8 mouse cellular contexts compared by ENCODE assay signal in genomic region chr2:167476200-167476688, GRCm38 (mm10). TPM values are rescaled to one million over a fixed set of nuclear protein-coding genes. Genes with fewer than 3 reads are reported as not detected.
A peak's percentile ranks its signal among the peaks of the same experiment; 100 is the strongest.
DNase-seq lines count a peak whose midpoint lies in the region; ATAC-seq and TF ChIP-seq lines count a peak whose summit lies in the region.

No protein-coding gene starts in this region.

- no peaks in the 10 kb centered on the region for H3K79me2 ChIP-seq in heart, adult 2 months (replicated peaks; ENCODE audit: control insufficient read depth, insufficient read depth, low read length)

- peak; percentile 52 for ATAC-seq in granulocyte monocyte progenitor cell, adult 5-6 weeks (replicated peaks; ENCODE audit: poor library complexity, severe bottlenecking)
- peak; percentile 48 for ATAC-seq in limb, embryonic 14.5 days (ENCODE audit: low FRiP score, low read depth)
- ATAC-seq in neural tube, embryonic 15.5 days (ENCODE audit: low FRiP score) = peak; percentile 66
- ATAC-seq in inflammation-experienced regulatory T-cells, adult 6 months = no peak

- no peaks in the 10 kb centered on the region for H3K36me3 ChIP-seq in heart, adult 2 months (ENCODE audit: control insufficient read depth, insufficient read depth, low read length)
- peaks cover 54% of the 10 kb centered on the region for H3K36me3 ChIP-seq in limb, embryonic 14.5 days (ENCODE audit: control insufficient read depth, insufficient read depth, low read length)
- H3K36me3 ChIP-seq in neural tube, embryonic 15.5 days = peaks cover 35% of the 10 kb centered on the region

- H3K4me3 ChIP-seq in heart, adult 2 months = no peak overlapping the region
- H3K4me3 ChIP-seq in limb, embryonic 14.5 days (replicated peaks; ENCODE audit: low read length) = no peak overlapping the region
- H3K4me3 ChIP-seq in neural tube, embryonic 15.5 days (replicated peaks) = no peak overlapping the region

- no peaks in the 10 kb centered on the region for H3K27me3 ChIP-seq in heart, adult 2 months (ENCODE audit: control insufficient read depth, insufficient read depth, low read length)
- H3K27me3 ChIP-seq in limb, embryonic 14.5 days (ENCODE audit: control insufficient read depth, insufficient read depth, low read length) = no peaks in the 10 kb centered on the region
- no peaks in the 10 kb centered on the region for H3K27me3 ChIP-seq in neural tube, embryonic 15.5 days (replicated peaks)

- no peaks in the 10 kb centered on the region for H3K9me3 ChIP-seq in limb, embryonic 14.5 days (ENCODE audit: control insufficient read depth, low read length)
- H3K9me3 ChIP-seq in neural tube, embryonic 15.5 days (replicated peaks) = no peaks in the 10 kb centered on the region

- peak; percentile 45 to 52 for DNase-seq in heart, adult 2 months
- no peak for DNase-seq in heart, postnatal 25 days (ENCODE audit: low spot score)
- peak; percentile 57 to 89 for DNase-seq in cerebellum, postnatal 4 days (ENCODE audit: low spot score in 2 of 2)
- peak; percentile 54 for DNase-seq in kidney, adult 9 months
- peak; percentile 48 for DNase-seq in limb, embryonic 14.5 days (ENCODE audit: low spot score)

- no peak overlapping the region for H3K27ac ChIP-seq in heart, adult 2 months
- H3K27ac ChIP-seq in limb, embryonic 14.5 days (replicated peaks; ENCODE audit: low read depth, low read length) = peak overlapping the region; percentile 15
- H3K27ac ChIP-seq in neural tube, embryonic 15.5 days (replicated peaks) = peak overlapping the region; percentile 81

- TF ChIP-seq POLR2A in heart, adult 2 months (IDR thresholded peaks at IDR 0.05; ENCODE audit: insufficient read depth, low read depth, low read length) = no peak
- TF ChIP-seq POLR2A in limb, embryonic 14.5 days (IDR thresholded peaks at IDR 0.05; ENCODE audit: borderline replicate concordance, extremely low read depth, insufficient read depth, insufficient read length) = no peak

- peak; percentile 37 for TF ChIP-seq CTCF in heart, adult 2 months (IDR thresholded peaks at IDR 0.05)

- no peak for TF ChIP-seq EP300 in heart, adult 2 months (IDR thresholded peaks at IDR 0.05; ENCODE audit: insufficient read depth, low read depth, low read length)

- H3K4me2 ChIP-seq in limb, embryonic 14.5 days (replicated peaks; ENCODE audit: low read depth, low read length, severe bottlenecking) = no peak overlapping the region
- peak overlapping the region; percentile 11; the same call in 1 of the 2 replicates for H3K4me2 ChIP-seq in neural tube, embryonic 15.5 days

- intact Hi-C loops in heart, adult 2 months (cut with DNase I) = no loop called here
- intact Hi-C loops in heart, postnatal 25 days (cut with DNase I) = no loop called here

- peaks cover 6% of the 10 kb centered on the region for H3K4me1 ChIP-seq in heart, adult 2 months (ENCODE audit: control insufficient read depth, insufficient read depth, low read length)
- peaks cover 8% of the 10 kb centered on the region; the same call in 1 of the 2 replicates for H3K4me1 ChIP-seq in limb, embryonic 14.5 days (ENCODE audit: control insufficient read depth, insufficient read depth, low read length)
- H3K4me1 ChIP-seq in neural tube, embryonic 15.5 days = peaks cover 21% of the 10 kb centered on the region

- H3K9ac ChIP-seq in heart, adult 2 months (ENCODE audit: low read depth, low read length) = no peak overlapping the region
- peak overlapping the region; percentile 21; the same call in 1 of the 2 replicates for H3K9ac ChIP-seq in limb, embryonic 14.5 days (ENCODE audit: low read depth, low read length, severe bottlenecking)
- no peak overlapping the region for H3K9ac ChIP-seq in neural tube, embryonic 15.5 days (replicated peaks)

- 8% methylated on average over 7 of the region's 7 CpGs for WGBS in heart, adult 2 months
- WGBS in limb, embryonic 14.5 days = 39% methylated on average over 7 of the region's 7 CpGs
- WGBS in neural tube, embryonic 15.5 days = 9% methylated on average over 7 of the region's 7 CpGs

RNA-seq across cellular contexts. Expression of gene Rnf114, which starts 16.2 kb away (rescaled TPM):
- 10 to 100 TPM; 60.4 to 76.7 TPM for total RNA-seq in heart, adult 2 months (2021)
- 96.3 and 128 TPM in 2 replicates for polyA plus RNA-seq in heart, adult 2 months (2012; rRNA removed)
- total RNA-seq in heart, postnatal 25 days (2021) = 10 to 100 TPM; 57.2 to 61.3 TPM
- total RNA-seq in granulocyte monocyte progenitor cell, adult 5-6 weeks (2014; fragmentation: Nextera tagmentation) = 39.8 and 49.3 TPM in 2 replicates
- 24.3 and 25.7 TPM in 2 replicates for total RNA-seq in granulocyte monocyte progenitor cell, adult 5-6 weeks (2017)
- polyA plus RNA-seq in limb, embryonic 14.5 days (2012; rRNA removed) = 83.6 and 102 TPM in 2 replicates
- polyA plus RNA-seq in limb, embryonic 14.5 days (2014; fragmentation: Nextera tagmentation; extraction: Ambion mirVana) = 78.1 and 81.9 TPM in 2 replicates
- polyA plus RNA-seq in neural tube, embryonic 15.5 days (2015; fragmentation: Nextera tagmentation; extraction: Ambion mirVana) = 98.4 and 106 TPM in 2 replicates
- polyA plus RNA-seq in inflammation-experienced regulatory T-cells, adult 6 months (2017; shearing (Covaris generic)) = 100 to 1,000 TPM; 145 to 194 (median 193) TPM

RNA-seq across cellular contexts. Expression of gene Spata2, which starts 16.4 kb away (rescaled TPM):
- total RNA-seq in heart, adult 2 months (2021) = 10 to 100 TPM; 15.4 to 15.6 TPM
- 15.5 and 19.7 TPM in 2 replicates for polyA plus RNA-seq in heart, adult 2 months (2012; rRNA removed)
- 10 to 100 TPM; 15.1 to 17.8 TPM for total RNA-seq in heart, postnatal 25 days (2021)
- 11.5 and 24.7 TPM in 2 replicates for total RNA-seq in granulocyte monocyte progenitor cell, adult 5-6 weeks (2014; fragmentation: Nextera tagmentation)
- total RNA-seq in granulocyte monocyte progenitor cell, adult 5-6 weeks (2017) = 7.4 and 8.1 TPM in 2 replicates
- polyA plus RNA-seq in limb, embryonic 14.5 days (2012; rRNA removed) = 17.8 and 23.0 TPM in 2 replicates
- polyA plus RNA-seq in limb, embryonic 14.5 days (2014; fragmentation: Nextera tagmentation; extraction: Ambion mirVana) = 12.3 and 12.4 TPM in 2 replicates
- 27.0 and 28.6 TPM in 2 replicates for polyA plus RNA-seq in neural tube, embryonic 15.5 days (2015; fragmentation: Nextera tagmentation; extraction: Ambion mirVana)
- 10 to 100 TPM in 2 of 3 experiments, 1 to 10 TPM in 1; 9.6 to 16.5 (median 12.2) TPM for polyA plus RNA-seq in inflammation-experienced regulatory T-cells, adult 6 months (2017; shearing (Covaris generic))

RNA-seq across cellular contexts. Expression of gene Slc9a8, which starts 54.7 kb away (rescaled TPM):
- 10 to 100 TPM; 21.7 to 23.6 TPM for total RNA-seq in heart, adult 2 months (2021)
- 26.1 and 43.8 TPM in 2 replicates for polyA plus RNA-seq in heart, adult 2 months (2012; rRNA removed)
- total RNA-seq in heart, postnatal 25 days (2021) = 10 to 100 TPM; 21.8 to 23.9 TPM
- 39.4 and 54.4 TPM in 2 replicates for total RNA-seq in granulocyte monocyte progenitor cell, adult 5-6 weeks (2014; fragmentation: Nextera tagmentation)
- 21.1 and 22.0 TPM in 2 replicates for total RNA-seq in granulocyte monocyte progenitor cell, adult 5-6 weeks (2017)
- 43.0 and 62.1 TPM in 2 replicates for polyA plus RNA-seq in limb, embryonic 14.5 days (2012; rRNA removed)
- polyA plus RNA-seq in limb, embryonic 14.5 days (2014; fragmentation: Nextera tagmentation; extraction: Ambion mirVana) = 16.7 and 20.1 TPM in 2 replicates
- 21.2 and 22.1 TPM in 2 replicates for polyA plus RNA-seq in neural tube, embryonic 15.5 days (2015; fragmentation: Nextera tagmentation; extraction: Ambion mirVana)
- polyA plus RNA-seq in inflammation-experienced regulatory T-cells, adult 6 months (2017; shearing (Covaris generic)) = 10 to 100 TPM; 28.6 to 62.5 (median 41.6) TPM
